Mouse (Mus musculus) CH12F3 (cell line): ENCODE data around the gene Ubac2.

Experiments
- in situ Hi-C: fragments of 300-500 bp; cut with MboI; formaldehyde crosslinking; loops from 2 replicates; pipeline ENCODE4 v1.14.3; 2020; ENCODE audit warnings: low sequenced_read_pairs

The Ubac2 gene

GRCm38 (mm10) chr14:121894511-121895135 is 16.2 kb downstream of the Ubac2 start:
- in situ Hi-C loops, result no loop called here

DNA sequence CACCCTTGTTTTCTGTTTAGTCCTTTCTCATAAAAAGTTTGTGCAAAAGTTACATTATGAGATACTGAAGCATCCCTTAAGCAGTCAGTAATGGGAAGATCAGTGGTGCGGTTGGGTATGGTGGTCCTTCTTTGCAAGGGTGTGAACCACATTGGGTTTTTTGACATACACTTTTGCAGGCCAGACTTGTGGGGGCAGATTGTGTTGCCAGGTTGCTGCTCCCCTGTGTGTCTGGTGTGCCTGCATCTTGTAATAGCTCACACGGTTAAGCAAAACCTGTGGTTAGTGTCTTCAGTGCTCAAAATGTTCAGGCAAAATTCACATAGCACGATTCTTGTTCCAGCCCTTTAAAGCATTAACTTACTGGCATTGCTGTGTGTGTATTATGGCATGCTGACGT is 16.9 kb downstream of the Ubac2 start:
- in situ Hi-C loops, result no loop called here

DNA sequence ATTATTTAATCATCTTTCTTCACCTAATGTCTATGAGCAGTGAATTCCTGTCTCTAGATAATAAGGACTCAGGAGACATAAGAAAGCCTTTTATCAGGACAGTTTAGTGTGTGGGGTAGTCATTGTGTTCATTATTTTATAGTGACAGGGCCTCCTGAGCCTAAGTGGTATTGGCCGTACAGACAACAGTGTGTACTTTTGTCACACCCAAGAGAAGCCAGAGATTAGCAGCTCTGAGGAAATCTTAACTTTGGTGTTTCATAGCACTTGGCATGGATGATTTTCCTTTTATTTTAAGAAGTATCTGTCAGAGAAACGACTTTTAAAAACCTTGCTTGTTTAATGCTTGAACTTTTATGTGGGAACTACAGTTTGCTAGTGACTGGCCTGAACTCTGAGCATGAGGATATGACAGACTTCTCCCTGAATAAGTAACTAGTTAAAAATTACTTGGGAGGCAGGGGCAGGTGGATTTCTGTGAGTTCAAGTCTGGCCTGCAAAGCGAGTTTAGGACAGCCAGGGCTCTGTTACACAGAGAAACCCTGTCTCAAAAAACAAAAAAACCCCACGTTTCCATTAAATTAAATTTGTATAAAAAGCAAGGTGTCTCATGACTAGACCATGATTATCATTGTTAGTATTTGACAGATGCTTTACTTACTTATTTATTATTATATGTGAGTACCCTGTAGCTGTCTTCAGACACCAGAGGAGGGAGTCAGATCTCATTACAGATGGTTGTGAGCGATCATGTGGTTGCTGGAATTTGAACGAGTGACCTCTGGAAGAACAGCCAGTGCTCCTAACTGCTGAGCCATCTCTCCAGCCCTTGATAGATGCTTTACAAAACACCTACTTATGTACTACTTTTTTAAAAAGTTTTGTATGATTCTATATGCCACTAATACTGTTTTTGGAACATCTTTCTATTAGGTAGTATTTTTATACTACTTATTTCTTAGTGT is 18.0 kb downstream of the Ubac2 start:
- in situ Hi-C loops, result no loop called here

DNA sequence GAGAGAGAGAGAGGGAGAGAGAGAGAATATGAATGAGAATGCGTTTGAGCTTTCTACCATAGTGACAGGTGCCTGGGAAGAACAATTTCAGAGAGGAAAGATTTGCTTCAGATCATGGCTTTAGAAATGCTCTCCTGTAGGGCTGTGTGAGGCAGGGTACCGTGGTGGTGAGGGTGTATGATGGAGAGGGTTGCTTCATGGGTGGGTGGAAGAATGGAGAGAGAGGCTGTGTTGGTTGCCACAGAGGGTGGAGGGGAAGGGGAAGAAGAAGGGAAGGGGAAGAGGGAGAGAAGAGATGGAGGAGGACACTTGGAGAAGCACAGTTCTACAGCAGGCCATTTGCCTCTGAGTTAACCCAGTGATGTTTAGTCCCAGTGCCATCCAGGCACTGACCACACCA is 19.4 kb downstream of the Ubac2 start:
- in situ Hi-C loops, result no loop called here

DNA sequence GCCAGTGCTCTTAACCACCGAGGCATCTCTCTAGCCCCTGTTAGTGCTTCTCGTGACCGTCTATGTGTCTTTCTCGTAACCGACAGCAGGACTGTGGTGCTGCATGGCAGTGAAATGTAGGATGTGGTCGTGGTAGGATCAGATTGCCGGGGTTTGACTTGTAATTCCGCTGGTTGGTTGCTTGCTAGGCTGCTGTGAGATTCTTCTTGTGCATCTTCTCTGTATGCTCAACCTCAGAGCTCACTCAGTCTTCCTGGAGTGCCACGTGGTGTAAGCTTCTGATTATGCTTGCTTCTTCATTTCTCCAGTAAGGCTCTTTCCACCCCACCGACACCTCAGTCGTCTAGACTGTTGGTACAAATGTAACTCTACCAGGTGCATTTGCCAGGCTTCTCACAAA is 20.1 kb downstream of the Ubac2 start:
- in situ Hi-C loops, result no loop called here

DNA sequence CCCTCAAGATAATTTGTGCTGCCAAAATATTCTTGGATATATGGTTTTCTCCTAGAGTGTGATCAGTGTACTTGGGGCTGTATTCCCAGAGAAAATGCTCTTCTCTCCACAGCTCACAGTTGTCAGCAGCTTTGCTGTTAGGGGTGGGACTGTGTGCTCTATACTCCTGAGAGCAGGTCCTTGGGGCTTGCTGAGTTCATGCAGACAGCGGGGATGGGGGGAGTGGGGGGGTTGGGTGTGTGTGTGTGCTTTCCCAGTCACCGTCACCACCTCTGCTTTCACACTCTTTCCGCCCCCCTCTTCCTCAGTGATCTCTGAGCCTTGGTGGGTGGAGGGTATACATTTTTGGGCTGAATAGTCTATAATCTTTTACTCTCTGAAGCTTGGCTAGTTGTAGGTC is 20.7 kb downstream of the Ubac2 start:
- in situ Hi-C loops, result no loop called here

DNA sequence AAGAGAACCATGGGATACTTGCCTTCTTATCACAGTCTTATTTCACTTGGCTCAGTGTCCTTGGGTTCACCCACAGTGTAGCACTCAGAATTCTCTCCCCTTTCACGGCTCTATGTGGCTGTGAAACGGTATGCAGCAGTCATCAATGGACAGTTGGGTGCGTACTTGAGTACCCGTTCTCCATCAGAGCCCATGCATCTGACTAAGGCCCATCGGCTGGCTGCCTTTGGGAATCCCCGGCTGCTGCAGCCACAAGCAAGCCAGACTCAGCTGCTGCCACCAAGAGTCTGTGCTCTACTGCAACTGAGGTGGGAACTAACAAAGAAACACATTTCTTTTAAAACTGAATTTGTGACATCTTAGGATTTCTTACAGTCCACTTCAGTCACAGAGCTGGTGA is 23.1 kb downstream of the Ubac2 start:
- in situ Hi-C loops, result no loop called here

- in situ Hi-C loops, result no loop called here
Measured at GRCm38 (mm10) chr14:121903381-121903876, 25.0 kb downstream of the Ubac2 start.

DNA sequence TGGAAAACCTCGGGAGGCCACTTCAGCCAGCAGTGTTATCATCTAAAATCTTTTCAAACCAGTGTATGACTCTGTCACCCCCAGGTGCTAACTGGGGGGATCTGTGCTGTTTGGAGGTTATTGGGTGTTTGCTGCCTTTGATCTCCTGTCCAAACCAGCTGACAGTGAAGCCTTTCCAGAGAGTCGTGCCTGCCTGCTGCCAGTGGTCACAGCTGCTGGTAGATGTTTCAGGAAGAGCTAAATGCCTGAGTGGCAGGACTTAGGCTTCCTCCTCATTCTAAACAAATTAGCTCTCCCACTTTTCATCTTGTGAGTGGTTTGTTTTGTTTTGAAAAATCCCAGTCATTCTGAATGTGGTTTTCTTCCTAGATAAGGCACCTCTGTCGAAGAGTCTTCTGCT is 26.3 kb downstream of the Ubac2 start:
- in situ Hi-C loops, result no loop called here

- in situ Hi-C loops, result no loop called here
Measured at GRCm38 (mm10) chr14:121906341-121906991, 28.0 kb downstream of the Ubac2 start.

DNA sequence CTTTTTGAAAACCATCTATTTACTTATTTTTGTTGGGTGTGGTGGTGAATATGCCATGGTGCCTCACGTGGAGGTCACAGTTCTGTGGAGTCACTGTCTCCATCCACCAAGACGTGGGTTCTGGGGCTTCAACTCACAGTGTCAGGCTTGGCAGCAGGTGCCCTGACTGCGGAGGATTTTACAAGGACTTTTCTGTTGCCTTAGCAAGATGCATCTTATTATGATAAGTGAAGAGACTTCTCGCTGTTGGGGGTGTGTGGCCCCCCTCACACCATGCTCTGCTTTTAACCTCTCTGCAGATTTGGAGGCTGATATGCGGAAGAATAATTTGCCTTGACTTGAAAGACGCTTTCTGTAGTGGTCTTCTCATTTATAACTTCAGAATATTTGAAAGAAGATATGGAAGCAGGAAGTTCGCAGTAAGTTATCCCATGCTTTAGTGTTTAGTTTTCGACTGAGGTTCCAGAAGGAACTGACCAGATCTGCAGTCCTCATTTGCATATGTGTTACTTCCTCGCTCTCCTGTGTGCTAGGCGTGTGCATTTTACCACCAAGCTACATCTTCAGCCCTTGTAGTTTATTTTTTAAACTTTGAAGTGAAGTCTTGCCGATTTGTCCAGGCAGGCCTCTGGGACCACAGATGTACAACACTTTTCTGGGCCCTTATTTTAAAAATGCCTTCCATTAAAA is 28.7 kb downstream of the Ubac2 start:
- in situ Hi-C loops, result no loop called here

GRCm38 (mm10) chr14:121909868-121910267 is 31.4 kb downstream of the Ubac2 start:
- in situ Hi-C loops, result no loop called here

DNA sequence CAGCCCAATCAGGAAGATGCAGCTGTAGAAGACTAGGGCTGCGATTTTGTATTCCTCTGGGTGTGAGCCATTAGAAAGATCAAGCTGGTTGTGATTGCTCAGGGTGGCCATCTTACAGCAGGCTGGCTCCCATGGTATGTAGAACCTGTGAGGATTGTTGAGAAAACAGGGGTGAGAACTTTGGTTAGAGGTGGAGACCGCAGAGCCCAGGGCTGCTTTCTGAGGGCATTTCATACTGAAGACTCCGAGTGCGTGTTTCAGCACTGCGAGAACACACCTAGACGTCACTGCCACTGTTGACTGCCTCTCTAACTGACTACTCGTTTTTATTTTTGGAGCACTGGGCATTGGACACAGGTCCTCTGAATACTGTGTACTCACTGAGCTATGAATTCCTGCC is 34.1 kb downstream of the Ubac2 start:
- in situ Hi-C loops, result no loop called here

DNA sequence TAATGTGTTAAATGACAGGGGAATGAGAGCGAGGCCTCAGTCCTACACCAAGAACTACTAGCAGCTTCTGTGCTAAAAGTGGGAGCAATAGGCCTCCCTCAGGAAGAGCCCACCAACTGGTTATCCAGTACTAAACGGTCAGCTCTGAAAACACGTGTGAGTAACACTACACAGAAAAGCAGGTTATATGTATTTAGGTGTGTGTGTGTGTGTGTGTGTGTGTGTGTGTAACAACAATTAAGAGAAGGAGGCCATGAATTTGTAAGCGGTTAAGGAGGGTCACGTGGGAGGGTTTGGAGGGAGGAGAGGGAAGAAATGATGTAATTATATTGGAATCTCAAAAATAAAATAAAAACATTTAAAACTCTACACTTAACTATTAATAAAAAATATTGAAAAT is 36.7 kb downstream of the Ubac2 start:
- in situ Hi-C loops, result no loop called here

- in situ Hi-C loops, result no loop called here
Measured at GRCm38 (mm10) chr14:121915621-121916020, 37.2 kb downstream of the Ubac2 start, which contains the start of gene Gpr18. Gene Gpr18, minus strand, starts transcription at chr14:121915781.

DNA sequence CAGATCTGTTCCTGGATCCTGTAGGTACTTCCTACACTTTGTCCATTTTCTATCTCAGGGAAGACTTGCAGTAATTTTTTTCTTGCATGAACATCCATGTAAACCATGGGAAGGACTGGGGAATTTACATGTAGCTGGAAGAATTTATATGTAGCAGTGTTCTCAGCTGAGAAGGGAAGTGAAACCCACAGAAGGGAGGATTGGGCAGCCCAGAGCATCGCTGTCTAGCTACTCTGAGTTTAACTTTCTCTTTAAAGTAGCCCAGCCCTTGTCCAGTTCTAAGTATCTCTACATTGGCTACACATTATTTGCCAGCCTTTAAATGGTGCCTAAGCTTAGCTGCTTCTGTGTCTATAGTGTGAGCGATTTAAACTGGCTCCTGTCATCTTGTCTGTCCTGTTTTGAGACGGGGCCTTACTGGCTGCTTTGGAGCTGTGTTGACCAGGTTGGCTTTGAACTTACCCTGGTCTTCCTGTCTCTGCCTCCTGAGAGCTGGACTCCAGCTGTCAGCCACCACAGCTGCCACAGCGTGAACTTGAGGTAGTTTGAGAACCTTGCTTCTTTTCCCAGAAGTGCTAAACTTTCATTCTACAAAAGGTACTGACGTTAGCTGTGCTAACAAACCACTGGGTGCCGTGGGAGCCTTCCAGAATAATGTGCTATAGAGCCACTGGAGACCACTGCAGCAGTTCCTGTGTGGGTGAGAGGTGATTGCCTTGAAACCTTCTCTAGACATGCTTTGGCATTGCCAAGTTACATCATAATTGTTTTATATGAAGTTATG is 38.1 kb downstream of the Ubac2 start:
- in situ Hi-C loops, result no loop called here

DNA sequence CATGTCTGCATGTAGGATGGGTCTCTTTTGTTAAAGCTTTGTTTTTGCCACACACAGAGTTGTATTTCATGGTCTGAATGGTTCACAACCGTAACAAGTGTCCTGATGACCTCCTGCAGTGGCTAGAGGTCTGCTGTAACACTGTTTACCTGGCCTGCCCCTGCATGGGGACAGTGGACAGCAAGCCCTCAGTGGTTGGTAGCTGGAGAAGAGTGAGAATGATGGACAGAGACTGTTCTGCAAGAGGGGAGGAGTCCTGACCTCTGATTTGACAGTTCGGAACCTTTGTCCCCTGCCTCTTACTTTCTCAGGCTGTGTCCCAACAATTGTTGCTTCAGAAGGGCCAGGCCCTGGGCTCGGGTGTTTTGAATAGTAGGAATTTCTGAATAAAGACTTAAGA is 39.8 kb downstream of the Ubac2 start:
- in situ Hi-C loops, result no loop called here

DNA sequence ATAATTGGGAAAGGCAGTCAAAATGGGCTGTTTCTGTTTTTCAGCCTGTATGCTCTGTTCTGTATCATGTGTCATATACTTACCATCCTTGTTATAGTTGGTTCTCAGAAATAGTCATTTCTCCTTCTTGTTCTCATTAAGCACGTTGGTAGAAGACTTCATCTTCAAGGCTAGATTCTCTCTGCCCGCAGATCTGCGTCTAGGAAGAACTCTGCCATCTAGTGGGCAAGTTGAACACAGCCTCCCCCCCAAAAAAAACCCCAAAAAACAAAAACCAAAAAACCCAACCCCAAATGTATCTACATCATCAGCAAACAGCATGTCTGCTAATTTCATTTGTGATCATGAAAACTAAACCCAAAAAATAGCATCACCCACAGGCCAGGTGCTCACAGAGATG is 41.3 kb downstream of the Ubac2 start:
- in situ Hi-C loops, result no loop called here

GRCm38 (mm10) chr14:121920511-121921124 is 42.2 kb downstream of the Ubac2 start:
- in situ Hi-C loops, result no loop called here

GRCm38 (mm10) chr14:121922016-121922415 is 43.6 kb downstream of the Ubac2 start:
- in situ Hi-C loops, result no loop called here
